Mouse (Mus musculus) adrenal gland, postnatal 14 days (tissue): ENCODE results near the gene Rmi1. TPM values are rescaled to one million over a fixed set of nuclear protein-coding genes. Genes with fewer than 3 reads are reported as not detected.
"Not testable (repeated sequence)": the region's sequence is repeated elsewhere in the genome, so short reads cannot be mapped to it uniquely, and the experiment has no call there.

Experiments used
- DNase-seq: peaks from one replicate; pipeline ENCODE4 v3.0.0; 2021; ENCODE audit warnings: mixed read lengths
- total RNA-seq: library from RNA; stranded (reverse); gene quantifications from 2 replicates; pipeline ENCODE4 v1.2.3, GENCODE M21; 2021

The Rmi1 gene
- total RNA-seq, 1 experiment from 2014 or later = 18.6 TPM

GRCm38 (mm10) chr13:58401135-58402002 is 679 bp upstream of the Rmi1 start:
- DNase-seq = peak; percentile 92

GRCm38 (mm10) chr13:58402744-58403110 is 679 bp downstream of the Rmi1 start:
- no peak for DNase-seq

GRCm38 (mm10) chr13:58403243-58403642 is 1.2 kb downstream of the Rmi1 start, which contains the start of gene Hnrnpk:
Hnrnpk (minus strand) TSS chr13:58403343.
- DNase-seq = not testable (repeated sequence)

GRCm38 (mm10) chr13:58411073-58411472 is 9.0 kb downstream of the Rmi1 start:
- no peak for DNase-seq

GRCm38 (mm10) chr13:58415374-58415773 is 13.3 kb downstream of the Rmi1 start:
- peak; percentile 67 for DNase-seq

- DNase-seq = peak; percentile 35
Observed at GRCm38 (mm10) chr13:58415838-58416237, 13.8 kb downstream of the Rmi1 start.

- DNase-seq = no peak
Observed at GRCm38 (mm10) chr13:58418656-58419055, 16.6 kb downstream of the Rmi1 start.

- no peak for DNase-seq
Observed at GRCm38 (mm10) chr13:58419266-58419665, 17.2 kb downstream of the Rmi1 start.

GRCm38 (mm10) chr13:58421026-58421425 is 19.0 kb downstream of the Rmi1 start:
- peak; percentile 18 for DNase-seq

- no peak for DNase-seq
Observed at GRCm38 (mm10) chr13:58422242-58422641, 20.2 kb downstream of the Rmi1 start.

GRCm38 (mm10) chr13:58423061-58423660 is 21.1 kb downstream of the Rmi1 start:
- no peak for DNase-seq

GRCm38 (mm10) chr13:58439716-58440115 is 37.7 kb downstream of the Rmi1 start:
- DNase-seq = no peak

GRCm38 (mm10) chr13:58443326-58443725 is 41.3 kb downstream of the Rmi1 start:
- DNase-seq = no peak

GRCm38 (mm10) chr13:58443787-58444186 is 41.7 kb downstream of the Rmi1 start:
- DNase-seq = no peak

- no peak for DNase-seq
Observed at GRCm38 (mm10) chr13:58446541-58446940, 44.5 kb downstream of the Rmi1 start.

GRCm38 (mm10) chr13:58450459-58451182 is 48.6 kb downstream of the Rmi1 start:
- DNase-seq = no peak

- DNase-seq = no peak
Observed at GRCm38 (mm10) chr13:58452246-58452645, 50.2 kb downstream of the Rmi1 start.

GRCm38 (mm10) chr13:58452651-58453413 is 50.8 kb downstream of the Rmi1 start:
- peak; percentile 44 for DNase-seq

- DNase-seq = no peak
Observed at GRCm38 (mm10) chr13:58453541-58453940, 51.5 kb downstream of the Rmi1 start.

GRCm38 (mm10) chr13:58456547-58456946 is 54.5 kb downstream of the Rmi1 start:
- DNase-seq = no peak

GRCm38 (mm10) chr13:58458811-58459210 is 56.8 kb downstream of the Rmi1 start:
- DNase-seq = not testable (repeated sequence)
